Mouse (Mus musculus): ENCODE data around the gene Nudt4.

The Nudt4 gene

GRCm38 (mm10) chr10:95539260-95539659 is 24.7 kb downstream of the Nudt4 start:
- DNase-seq (ENCODE audit: low read depth), result no peak

GRCm38 (mm10) chr10:95536222-95536541 is 27.8 kb downstream of the Nudt4 start:
- no peak for DNase-seq (ENCODE audit: low read depth)

- DNase-seq (ENCODE audit: low read depth), result no peak
These were observed 28.3 kb downstream of the Nudt4 start for GRCm38 (mm10) chr10:95535399-95536221.

GRCm38 (mm10) chr10:95533382-95533781 is 30.6 kb downstream of the Nudt4 start:
- no peak for DNase-seq (ENCODE audit: low read depth)

GRCm38 (mm10) chr10:95532916-95533315 is 31.0 kb downstream of the Nudt4 start:
- DNase-seq (ENCODE audit: low read depth), result no peak

GRCm38 (mm10) chr10:95530551-95531121 is 33.3 kb downstream of the Nudt4 start:
- DNase-seq (ENCODE audit: low read depth), result no peak

GRCm38 (mm10) chr10:95526495-95527122 is 37.3 kb downstream of the Nudt4 start:
- DNase-seq (ENCODE audit: low read depth), result no peak

- DNase-seq (ENCODE audit: low read depth), result no peak
These were observed 38.1 kb downstream of the Nudt4 start for GRCm38 (mm10) chr10:95525871-95526270.

GRCm38 (mm10) chr10:95525037-95525675 is 38.8 kb downstream of the Nudt4 start:
- DNase-seq (ENCODE audit: low read depth), result no peak

GRCm38 (mm10) chr10:95517656-95518055 is 46.3 kb downstream of the Nudt4 start:
- no peak for DNase-seq (ENCODE audit: low read depth)

- peak; percentile 68 for DNase-seq (ENCODE audit: low read depth)
These were observed 48.5 kb downstream of the Nudt4 start for GRCm38 (mm10) chr10:95515293-95515931.

GRCm38 (mm10) chr10:95514656-95515292 is 49.2 kb downstream of the Nudt4 start, which contains the start of gene Ube2n:
Gene Ube2n (plus strand): TSS chr10:95515145.
- peak; percentile 96 for DNase-seq (ENCODE audit: low read depth)

GRCm38 (mm10) chr10:95513768-95514556 is 50.0 kb downstream of the Nudt4 start:
- DNase-seq (ENCODE audit: low read depth), result no peak

- no peak for DNase-seq (ENCODE audit: low read depth)
These were observed 51.3 kb downstream of the Nudt4 start for GRCm38 (mm10) chr10:95512635-95513034.

- peak; percentile 5 for DNase-seq (ENCODE audit: low read depth)
These were observed 54.7 kb downstream of the Nudt4 start for GRCm38 (mm10) chr10:95509263-95509662.

- DNase-seq (ENCODE audit: low read depth), result peak; percentile 55
These were observed 55.2 kb downstream of the Nudt4 start for GRCm38 (mm10) chr10:95508793-95509192.

GRCm38 (mm10) chr10:95508126-95508525 is 55.8 kb downstream of the Nudt4 start:
- DNase-seq (ENCODE audit: low read depth), result no peak

- no peak for DNase-seq (ENCODE audit: low read depth)
These were observed 59.6 kb downstream of the Nudt4 start for GRCm38 (mm10) chr10:95504341-95504740.

GRCm38 (mm10) chr10:95503443-95504235 is 60.3 kb downstream of the Nudt4 start:
- no peak for DNase-seq (ENCODE audit: low read depth)

- peak; percentile 86 for DNase-seq (ENCODE audit: low read depth)
These were observed 62.4 kb downstream of the Nudt4 start, which contains the start of gene Mrpl42 for GRCm38 (mm10) chr10:95501463-95502081. Gene Mrpl42 (minus strand): TSS chr10:95501940.
